Mouse (Mus musculus) gonadal fat pad, adult 2 months (tissue): ENCODE results near the gene Cpsf7. TPM values are rescaled to one million over a fixed set of nuclear protein-coding genes. Genes with fewer than 3 reads are reported as not detected.
A peak's percentile ranks its signal among the peaks of the same experiment; 100 is the strongest.
"Not testable (repeated sequence)": the region's sequence is repeated elsewhere in the genome, so short reads cannot be mapped to it uniquely, and the experiment has no call there.

Experiments used
- DNase-seq: peaks from one replicate; pipeline ENCODE4 v3.0.0-alpha.2; 2012; ENCODE audit warnings: low read depth
- polyA plus RNA-seq: library from polyadenylated mRNA; depleted of rRNA; stranded (reverse); fragments of >200 nt; gene quantifications from 2 replicates; pipeline ENCODE4 v1.2.3, GENCODE M21; 2012; rRNA removed

Cpsf7 gene
- 33.6 and 39.9 TPM in 2 replicates for polyA plus RNA-seq

- peak; percentile 36 for DNase-seq
Measured at GRCm38 (mm10) chr19:10525106-10525901, at the start of gene Cpsf7. Cpsf7 (plus strand) TSS chr19:10525266.

GRCm38 (mm10) chr19:10479541-10479940 lies 45.5 kb upstream of the Cpsf7 start:
- DNase-seq, result no peak

- DNase-seq, result no peak
Measured at GRCm38 (mm10) chr19:10482703-10483102, 42.4 kb upstream of the Cpsf7 start, which contains the start of gene Ppp1r32. Ppp1r32 (minus strand) TSS chr19:10482928.

DNA sequence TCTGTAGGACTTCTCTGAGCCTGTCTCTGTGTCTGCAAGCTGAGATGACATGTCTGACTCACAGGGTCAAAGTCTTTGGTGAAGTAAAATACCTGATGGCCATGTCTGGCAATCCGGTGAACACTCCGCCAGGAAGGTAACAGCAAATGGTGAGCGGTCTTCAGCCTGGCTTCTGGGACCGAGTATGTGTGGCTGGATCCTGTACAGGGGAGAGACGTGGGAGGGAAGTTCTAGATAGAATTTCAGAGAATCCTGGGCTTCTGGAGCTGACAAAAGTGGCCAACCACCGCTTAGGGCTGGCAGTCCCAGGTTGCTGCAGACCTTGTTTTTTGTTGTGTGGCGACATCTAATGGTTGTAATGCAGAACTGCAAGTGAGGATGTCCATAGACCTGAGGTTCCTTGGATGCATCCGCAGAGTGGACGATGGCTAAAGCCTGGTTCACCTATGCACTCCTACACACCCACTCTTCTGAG lies 38.8 kb upstream of the Cpsf7 start:
- DNase-seq, result peak; percentile 13

GRCm38 (mm10) chr19:10495670-10496069 lies 29.4 kb upstream of the Cpsf7 start:
- no peak for DNase-seq

GRCm38 (mm10) chr19:10496976-10497375 lies 28.1 kb upstream of the Cpsf7 start:
- DNase-seq, result no peak

DNA sequence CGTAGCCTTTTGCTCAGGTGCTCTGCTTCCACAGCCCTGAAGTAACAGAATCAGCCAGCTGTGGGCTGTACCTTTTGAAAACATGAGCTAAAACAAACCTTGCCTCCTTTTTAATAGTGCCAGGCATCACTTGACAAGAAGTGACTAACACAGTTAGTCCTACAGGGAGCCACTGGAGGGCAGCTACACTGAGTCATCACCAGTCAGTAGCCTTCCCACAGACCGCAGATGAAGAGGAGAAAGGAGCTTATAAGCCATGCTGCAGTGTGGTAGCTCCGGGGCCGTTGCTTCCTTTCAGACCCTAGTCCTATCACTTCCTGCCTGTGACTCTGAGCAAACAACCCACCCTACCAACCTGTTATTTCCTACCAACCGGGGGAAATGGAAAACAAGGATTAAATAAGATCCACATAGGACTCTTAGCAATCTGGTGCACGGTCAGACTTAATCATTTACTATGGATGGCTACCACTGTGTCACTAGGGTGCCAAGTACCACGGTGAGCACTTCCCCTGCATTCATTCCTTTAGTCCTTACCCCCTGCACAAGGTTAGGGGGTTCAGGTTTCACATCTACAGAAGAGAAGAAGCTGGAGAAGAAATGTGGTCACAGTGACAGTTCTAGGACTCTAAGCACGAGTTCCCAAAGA lies 27.4 kb upstream of the Cpsf7 start:
- DNase-seq, result no peak

DNA sequence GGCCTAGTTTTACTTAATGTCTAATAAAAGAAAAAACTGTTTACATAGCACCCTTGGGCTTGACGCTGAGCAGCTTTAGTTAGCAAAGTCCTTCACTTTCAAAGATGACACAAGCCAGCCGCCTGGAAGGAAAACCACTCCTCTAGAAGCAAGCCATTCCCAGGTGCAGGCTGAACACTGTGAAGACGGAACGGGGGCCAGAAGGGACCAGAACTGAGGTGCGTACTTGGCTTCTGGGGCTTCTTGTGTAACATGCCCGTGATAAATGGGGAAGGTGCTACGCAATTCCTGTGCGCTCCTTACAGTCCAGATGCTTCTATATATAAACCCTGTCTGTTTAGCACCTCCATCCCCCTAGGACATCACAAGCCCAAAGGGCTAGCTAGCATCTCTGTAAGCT lies 24.5 kb upstream of the Cpsf7 start:
- no peak for DNase-seq

DNA sequence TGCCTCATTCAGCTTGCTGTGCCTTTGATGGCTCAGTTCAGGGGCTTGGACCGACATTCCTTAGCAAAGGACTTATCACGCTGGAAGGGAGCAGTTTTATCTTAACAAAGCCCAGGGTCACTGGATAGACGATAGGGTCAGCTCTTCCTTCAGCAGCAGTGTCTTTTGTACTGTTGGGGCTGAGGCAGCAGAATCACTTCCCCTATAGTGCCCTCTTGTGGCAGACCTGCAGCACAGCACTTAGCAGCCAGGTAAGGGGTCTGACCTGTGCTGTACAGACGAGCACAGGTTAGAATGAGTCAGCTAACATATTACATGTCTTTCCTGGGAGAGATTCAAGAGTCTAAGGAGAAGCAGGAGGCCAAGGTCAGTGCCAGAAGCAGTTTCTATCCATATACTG lies 22.5 kb upstream of the Cpsf7 start:
- DNase-seq, result no peak

DNA sequence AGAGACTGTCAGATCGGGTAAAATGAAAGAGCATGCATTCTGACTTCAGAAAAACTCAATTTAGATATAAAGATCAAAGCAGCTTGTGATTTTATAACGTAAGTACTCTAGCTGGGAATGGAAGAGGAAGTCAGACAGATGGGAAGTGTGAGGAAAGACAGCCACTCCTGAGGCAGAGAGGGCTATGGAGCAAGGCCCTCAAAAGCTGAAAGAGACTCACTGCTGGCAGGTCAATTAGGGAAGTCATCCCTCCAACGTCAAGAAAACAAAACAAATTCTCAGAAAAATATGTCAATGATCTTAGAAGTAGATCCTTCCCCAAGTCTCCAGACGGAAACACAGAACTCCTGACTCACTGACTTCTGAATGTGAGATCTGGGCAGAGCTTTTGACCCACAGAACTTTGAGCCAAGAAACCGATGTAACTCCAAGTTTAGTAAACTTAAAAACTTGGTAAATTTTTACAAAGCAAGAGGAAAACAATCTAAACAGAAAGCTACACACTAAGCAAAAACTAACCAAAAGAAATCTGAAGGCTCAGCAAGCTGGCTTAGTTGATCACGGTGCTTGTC lies 14.2 kb upstream of the Cpsf7 start:
- DNase-seq, result no peak

GRCm38 (mm10) chr19:10520355-10520754 lies 4.7 kb upstream of the Cpsf7 start:
- DNase-seq, result no peak

DNA sequence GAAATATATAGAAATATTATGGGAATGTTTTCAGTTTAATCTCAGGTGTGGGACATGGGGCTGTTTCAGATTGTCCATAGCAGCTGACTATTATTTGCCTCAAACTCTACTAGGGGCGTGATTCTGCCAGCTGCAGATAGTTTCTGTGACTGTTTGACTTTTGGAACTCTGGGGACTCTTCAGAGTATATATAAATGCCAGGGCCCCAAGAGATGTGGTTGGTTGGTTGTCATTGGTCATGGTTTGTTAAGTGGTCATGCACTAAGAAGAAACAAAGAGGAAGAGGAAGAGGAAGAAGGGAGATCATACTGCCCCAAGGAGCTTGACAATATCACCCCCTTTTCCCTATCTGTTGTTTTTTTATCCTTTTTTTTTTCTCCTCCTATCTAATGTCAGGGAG lies 3.1 kb upstream of the Cpsf7 start:
- no peak for DNase-seq

GRCm38 (mm10) chr19:10523483-10524080 lies 1.5 kb upstream of the Cpsf7 start:
- no peak for DNase-seq

DNA sequence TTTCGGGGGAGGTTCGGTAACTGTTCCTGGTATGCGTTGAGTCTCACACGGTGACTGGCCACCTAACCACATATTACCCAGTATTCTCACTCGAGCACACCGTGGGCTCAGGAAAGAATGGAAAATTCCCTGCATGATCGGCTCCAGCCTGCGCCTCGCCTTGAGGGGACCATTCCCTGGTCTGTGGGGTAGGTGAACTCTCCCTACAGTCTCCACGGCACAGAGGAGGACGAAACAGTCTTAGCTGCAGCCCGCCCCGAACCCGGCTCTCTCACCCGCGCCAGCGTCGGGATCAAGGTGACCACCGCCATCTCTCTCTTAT lies 321 bp upstream of the Cpsf7 start:
- DNase-seq, result no peak

DNA sequence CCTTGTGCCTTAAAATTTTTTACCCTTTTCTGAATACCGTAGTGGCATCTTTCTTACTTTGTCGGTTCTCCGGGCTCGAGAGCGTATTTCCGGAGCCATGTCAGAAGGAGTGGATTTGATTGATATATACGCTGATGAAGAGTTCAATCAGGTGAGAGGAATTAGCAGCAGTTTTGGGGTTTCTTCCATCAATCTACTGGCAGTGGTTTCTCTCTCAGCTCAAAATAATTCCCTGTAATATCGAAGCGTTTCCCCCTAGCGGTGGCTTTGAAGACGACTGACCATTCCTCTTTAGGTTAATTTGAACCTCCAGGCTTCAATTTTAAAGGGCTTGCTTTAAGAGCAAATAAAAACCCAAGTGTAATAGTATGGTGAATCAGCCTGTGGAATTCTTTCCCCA lies 844 bp downstream of the Cpsf7 start, which contains the start of gene Sdhaf2:
Sdhaf2 (minus strand) TSS at position 233 of the 400 bp plus-strand sequence.
- DNase-seq, result no peak

DNA sequence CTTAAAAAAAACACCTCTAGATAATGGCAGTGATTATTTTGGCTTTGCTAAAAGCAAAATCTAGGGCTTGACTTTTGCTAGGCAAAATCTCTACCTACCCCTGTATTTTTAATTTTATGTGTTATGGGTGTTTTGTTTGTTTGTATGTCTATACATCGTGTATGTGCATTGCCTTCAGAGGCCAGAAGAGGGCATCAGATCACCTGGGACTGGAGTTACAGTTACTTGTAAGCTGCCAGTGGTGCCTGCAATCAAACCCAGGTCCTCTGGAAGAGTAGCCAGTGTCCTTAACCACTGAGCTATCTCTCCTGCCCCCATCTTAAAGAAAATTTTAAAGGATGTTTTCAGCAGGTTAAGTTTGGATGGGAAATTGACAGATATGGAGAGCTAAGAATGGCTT lies 5.0 kb downstream of the Cpsf7 start:
- DNase-seq, result no peak

GRCm38 (mm10) chr19:10539454-10539853 lies 14.4 kb downstream of the Cpsf7 start:
- DNase-seq, result no peak

- DNase-seq, result peak; percentile 27
Measured at GRCm38 (mm10) chr19:10555624-10556510, 30.8 kb downstream of the Cpsf7 start, which contains the start of gene Tmem216. Tmem216 (minus strand) TSS chr19:10556238.

DNA sequence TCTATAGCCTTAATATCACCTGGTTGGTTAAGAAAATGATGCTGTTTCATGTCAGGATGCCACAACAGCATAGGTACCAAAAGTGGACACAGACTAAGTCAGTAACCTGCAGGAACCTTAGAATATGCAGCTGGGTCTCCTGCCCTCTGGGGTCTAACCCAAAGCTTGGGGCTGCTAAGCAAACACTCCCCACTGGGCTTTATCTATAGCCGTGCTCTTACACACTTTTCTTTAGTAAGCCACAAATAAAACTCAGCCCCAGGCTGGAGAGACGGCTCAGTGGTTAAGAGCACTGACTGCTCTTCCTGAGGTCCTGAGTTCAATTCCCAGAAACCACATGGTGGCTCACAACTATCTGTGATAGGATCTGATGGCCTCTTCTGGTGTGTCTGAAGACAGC lies 31.9 kb downstream of the Cpsf7 start:
- no peak for DNase-seq

DNA sequence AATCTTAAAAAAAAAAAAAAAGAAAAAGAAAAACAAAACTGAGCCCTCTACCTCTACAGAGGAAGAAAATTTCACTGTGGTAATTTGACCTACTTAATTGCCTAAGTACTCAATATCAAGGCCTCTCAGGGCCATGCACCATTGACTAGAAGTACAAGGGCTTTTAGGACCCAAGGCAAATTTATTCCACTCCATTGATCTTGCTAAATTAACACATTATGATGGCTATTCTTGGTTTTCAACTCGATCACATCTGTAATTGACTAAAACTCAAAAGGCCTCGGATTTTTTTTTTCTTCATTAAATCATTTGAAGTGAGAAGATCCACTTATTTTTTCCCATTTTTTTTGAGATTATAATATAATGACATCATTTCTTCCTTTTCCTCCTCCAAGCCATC lies 32.4 kb downstream of the Cpsf7 start:
- no peak for DNase-seq

- DNase-seq, result not testable (repeated sequence)
Measured at GRCm38 (mm10) chr19:10557837-10558375, 32.8 kb downstream of the Cpsf7 start.
